Mouse (Mus musculus) forebrain, embryonic 16.5 days (tissue): ENCODE measurements around the gene Thrb. TPM values are rescaled to one million over a fixed set of nuclear protein-coding genes. Genes with fewer than 3 reads are reported as not detected.

Experiments
- ATAC-seq: fragments of 200-750 bp; cut with Nextera tagmentation; 2 replicates; pipeline ENCODE4 v1.8.0; 2017; ENCODE audit warnings: mild to moderate bottlenecking, moderate library complexity
- H3K27ac ChIP-seq: fragments of 300-500 bp; sonication (generic); 2 replicates; pipeline ENCODE4 v1.5.1; 2014; ENCODE audit warnings: low read length, control low read depth
- H3K27me3 ChIP-seq: fragments of 300-500 bp; sonication (generic); replicated peaks from 2 replicates; pipeline ENCODE4 v1.6.1; 2014; ENCODE audit warnings: low read length; ENCODE audit not compliant: control insufficient read depth, insufficient read depth
- H3K36me3 ChIP-seq: fragments of 300-500 bp; sonication (generic); 2 replicates; pipeline ENCODE4 v1.6.1; 2014; ENCODE audit not compliant: control insufficient read depth, insufficient read depth
- H3K4me1 ChIP-seq: fragments of 300-500 bp; sonication (generic); replicated peaks from 2 replicates; pipeline ENCODE4 v1.6.1; 2014; ENCODE audit warnings: low read length; ENCODE audit not compliant: control insufficient read depth, insufficient read depth
- H3K4me2 ChIP-seq: fragments of 300-500 bp; sonication (generic); 2 replicates; pipeline ENCODE4 v1.6.1; 2014; ENCODE audit warnings: mild to moderate bottlenecking, low read length, control low read depth
- H3K4me3 ChIP-seq: fragments of 300-500 bp; sonication (generic); replicated peaks from 2 replicates; pipeline ENCODE4 v1.5.1; 2014; ENCODE audit warnings: mild to moderate bottlenecking, low read length, control low read depth
- H3K9ac ChIP-seq: fragments of 300-500 bp; sonication (generic); replicated peaks from 2 replicates; pipeline ENCODE4 v1.6.1; 2014; ENCODE audit warnings: low read depth, low read length, control low read depth
- H3K9me3 ChIP-seq: fragments of 300-500 bp; sonication (generic); 2 replicates; pipeline ENCODE4 v1.6.1; 2016; ENCODE audit warnings: low read length; ENCODE audit not compliant: control insufficient read depth
- WGBS: fragments of 180-500 bp; shearing (Covaris S2); extraction: QIAGEN DNeasy Blood & Tissue Kit; methylation state at CpG from one replicate; pipeline ENCODE4 v1.1.7; 2014; 5-methylcytosine and 5-hydroxymethylcytosine counted together
- polyA plus RNA-seq: library from polyadenylated mRNA; unstranded; fragments of >200 nt; fragmentation: Nextera tagmentation; extraction: Ambion mirVana; gene quantifications from 2 replicates; pipeline ENCODE4 v1.2.1, GENCODE M21; 2015

Thrb gene
- polyA plus RNA-seq, 1 experiment from 2014 or later = 1.6 TPM

DNA sequence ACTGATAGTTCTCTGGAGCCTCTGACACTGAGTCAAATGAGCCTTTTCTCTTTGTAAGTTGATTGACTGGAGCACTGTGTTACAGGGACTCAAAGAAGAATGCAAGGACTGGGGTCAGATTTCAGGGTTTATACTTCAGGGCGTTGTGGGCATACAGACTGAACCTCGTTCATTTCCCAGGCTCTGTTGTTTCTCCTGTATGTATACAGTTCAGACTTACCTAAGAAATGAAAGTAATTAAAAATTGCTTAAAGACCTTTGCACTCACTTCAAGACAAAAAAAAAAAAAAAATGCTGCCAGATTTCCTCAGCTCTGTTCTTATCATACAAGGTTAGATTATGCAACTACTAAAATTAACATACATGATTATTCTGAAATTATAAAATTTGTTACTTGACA is 126.2 kb downstream of the Thrb start:
- Histone ChIP-seq H3K4me3 (no peak overlapping the region), H3K36me3 (no peaks in the 10 kb centered on the region), H3K27ac (no peak overlapping the region), H3K9ac (no peak overlapping the region), H3K4me2 (no peak overlapping the region), H3K27me3 (no peaks in the 10 kb centered on the region), H3K9me3 (no peaks in the 10 kb centered on the region), H3K4me1 (no peaks in the 10 kb centered on the region)
- WGBS = 10% methylated on average over 2 of the region's 2 CpGs
- no peak for ATAC-seq

DNA sequence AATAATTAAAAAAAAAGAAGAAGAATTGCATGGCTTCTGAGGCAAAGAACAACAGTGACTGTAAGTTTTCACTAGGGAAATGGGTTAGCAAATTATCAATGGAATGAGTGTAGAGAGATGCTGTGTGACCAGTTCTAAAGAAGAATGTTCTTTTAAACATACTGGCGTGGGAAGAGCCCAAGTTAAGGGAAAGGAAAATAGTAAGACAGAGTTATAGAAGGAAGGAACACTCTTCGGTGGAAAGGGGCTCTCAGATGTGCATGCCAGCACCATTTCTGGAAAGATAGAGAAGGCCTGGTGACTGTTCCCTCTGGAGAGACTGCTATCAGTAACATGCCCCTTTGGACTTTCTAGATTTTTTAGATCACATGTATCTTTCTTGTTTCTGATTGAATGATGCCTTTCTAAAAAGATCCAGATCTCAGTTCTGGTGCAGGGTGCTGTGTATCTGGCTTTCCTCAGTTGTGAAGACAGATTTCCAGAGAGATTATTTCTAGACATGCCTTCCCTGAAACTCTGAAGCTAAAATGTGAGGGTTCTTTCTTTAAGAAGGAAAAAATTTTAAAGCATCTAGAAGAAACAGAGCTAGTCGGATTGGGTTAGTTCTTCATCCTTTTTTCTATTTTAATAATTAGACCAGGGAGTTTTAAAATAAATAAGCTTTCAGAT is 144.0 kb downstream of the Thrb start:
- H3K27me3 ChIP-seq = no peaks in the 10 kb centered on the region
- no peak for ATAC-seq
- H3K27ac ChIP-seq = no peak overlapping the region
- no peak overlapping the region for H3K4me2 ChIP-seq
- H3K36me3 ChIP-seq = no peaks in the 10 kb centered on the region
- no peaks in the 10 kb centered on the region for H3K9me3 ChIP-seq
- no peak overlapping the region for H3K9ac ChIP-seq
- WGBS = 91% methylated on average over 3 of the region's 3 CpGs
- H3K4me3 ChIP-seq = no peak overlapping the region
- H3K4me1 ChIP-seq = no peaks in the 10 kb centered on the region

GRCm38 (mm10) chr14:17811051-17811450 is 151.0 kb downstream of the Thrb start:
- ATAC-seq = no peak
- Histone ChIP-seq H3K4me1 (no peaks in the 10 kb centered on the region), H3K36me3 (no peaks in the 10 kb centered on the region), H3K27ac (no peak overlapping the region), H3K9ac (no peak overlapping the region), H3K4me2 (no peak overlapping the region), H3K9me3 (no peaks in the 10 kb centered on the region), H3K4me3 (no peak overlapping the region), H3K27me3 (no peaks in the 10 kb centered on the region)
- WGBS = 59% methylated on average over 4 of the region's 4 CpGs

DNA sequence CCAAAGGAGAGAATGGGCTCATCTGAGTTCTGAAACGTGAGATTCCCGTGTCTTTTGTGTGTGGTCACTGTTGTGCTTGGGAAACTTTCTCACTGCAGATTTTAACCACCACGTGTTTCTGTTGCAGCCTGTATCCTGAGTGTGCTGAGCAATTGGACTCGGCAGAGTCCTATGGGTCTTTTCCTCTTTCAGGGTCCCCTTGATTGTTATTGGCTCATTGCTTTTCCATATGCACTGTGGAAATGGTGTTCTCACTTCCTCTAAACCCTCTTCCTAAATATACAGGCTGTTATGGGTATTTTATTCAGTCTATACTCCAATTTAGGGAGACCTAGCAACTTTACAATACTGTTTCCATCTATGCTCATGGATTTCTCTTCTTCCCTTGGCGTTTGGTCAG is 152.4 kb downstream of the Thrb start:
- Histone ChIP-seq H3K27ac (no peak overlapping the region), H3K4me3 (no peak overlapping the region), H3K4me1 (no peaks in the 10 kb centered on the region), H3K36me3 (no peaks in the 10 kb centered on the region), H3K4me2 (no peak overlapping the region), H3K9me3 (no peaks in the 10 kb centered on the region), H3K27me3 (no peaks in the 10 kb centered on the region), H3K9ac (no peak overlapping the region)
- ATAC-seq = no peak
- 82% methylated on average over 5 of the region's 5 CpGs for WGBS

GRCm38 (mm10) chr14:17815103-17815502 is 155.0 kb downstream of the Thrb start:
- WGBS = 59% methylated on average over 2 of the region's 2 CpGs
- no peak for ATAC-seq

DNA sequence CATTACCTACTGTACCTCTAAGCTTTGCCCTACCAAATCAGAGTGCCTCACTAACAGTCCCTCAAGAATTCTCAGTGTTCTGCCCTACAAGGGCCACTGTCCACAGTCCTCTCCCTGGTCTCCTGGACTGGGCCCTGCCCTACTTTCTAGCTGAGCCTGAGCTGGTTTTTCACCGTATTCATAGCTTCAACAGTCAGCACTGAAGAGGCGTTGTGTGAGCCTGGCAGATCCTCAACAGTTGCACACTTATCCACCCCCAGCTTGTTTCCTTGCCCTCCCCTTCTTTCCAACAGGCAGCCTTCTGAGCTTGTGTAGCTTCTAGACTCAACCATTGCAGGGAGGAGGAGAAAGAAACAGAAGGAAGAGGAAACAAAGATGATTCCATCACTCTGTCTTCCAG is 158.0 kb downstream of the Thrb start:
- no peaks in the 10 kb centered on the region for H3K4me1 ChIP-seq
- no peak overlapping the region for H3K27ac ChIP-seq
- H3K9ac ChIP-seq = no peak overlapping the region
- no peak overlapping the region for H3K4me2 ChIP-seq
- H3K36me3 ChIP-seq = no peaks in the 10 kb centered on the region
- ATAC-seq = no peak
- H3K9me3 ChIP-seq = no peaks in the 10 kb centered on the region
- H3K4me3 ChIP-seq = no peak overlapping the region
- H3K27me3 ChIP-seq = no peaks in the 10 kb centered on the region
- WGBS = 94% methylated on average over 2 of the region's 2 CpGs

More at GRCm38 (mm10) chr14:17815103-17815502, 155.0 kb downstream of the Thrb start:
- Histone ChIP-seq H3K9me3 (no peaks in the 10 kb centered on the region), H3K4me3 (no peak overlapping the region), H3K4me2 (no peak overlapping the region), H3K27me3 (no peaks in the 10 kb centered on the region), H3K4me1 (no peaks in the 10 kb centered on the region), H3K27ac (no peak overlapping the region), H3K9ac (no peak overlapping the region), H3K36me3 (no peaks in the 10 kb centered on the region)

- Histone ChIP-seq H3K9me3 (no peaks in the 10 kb centered on the region), H3K27me3 (no peaks in the 10 kb centered on the region), H3K4me3 (no peak overlapping the region), H3K4me1 (no peaks in the 10 kb centered on the region), H3K27ac (no peak overlapping the region), H3K4me2 (no peak overlapping the region), H3K9ac (no peak overlapping the region), H3K36me3 (no peaks in the 10 kb centered on the region)
- WGBS = 83% methylated on average over 7 of the region's 7 CpGs
- no peak for ATAC-seq
Observed at GRCm38 (mm10) chr14:17822754-17823153, 162.7 kb downstream of the Thrb start.

DNA sequence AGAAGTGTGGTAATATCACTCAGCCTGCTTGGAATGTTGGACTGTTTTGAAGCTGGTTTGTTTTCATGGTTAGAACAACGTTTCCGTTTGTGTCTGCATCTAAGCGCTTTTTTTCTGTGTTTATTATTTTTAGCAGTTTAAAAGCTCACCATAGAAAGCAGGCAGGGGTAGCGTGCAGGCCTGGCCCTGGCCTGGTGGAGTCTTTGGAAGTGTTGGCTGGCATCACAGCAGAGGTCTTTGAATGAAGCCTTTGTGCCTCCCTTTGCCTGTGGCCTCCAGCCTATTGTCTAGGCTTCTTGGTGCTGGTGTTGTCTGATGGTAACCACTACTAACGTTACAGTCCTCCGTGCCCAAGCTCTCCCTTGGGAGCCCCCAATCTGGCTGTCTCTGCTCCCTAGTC is 167.3 kb downstream of the Thrb start:
- no peak overlapping the region for H3K4me2 ChIP-seq
- no peak overlapping the region for H3K4me3 ChIP-seq
- H3K4me1 ChIP-seq = no peaks in the 10 kb centered on the region
- no peaks in the 10 kb centered on the region for H3K36me3 ChIP-seq
- no peaks in the 10 kb centered on the region for H3K27me3 ChIP-seq
- H3K9me3 ChIP-seq = no peaks in the 10 kb centered on the region
- WGBS = 38% methylated on average over 6 of the region's 6 CpGs
- no peak overlapping the region for H3K9ac ChIP-seq
- no peak for ATAC-seq
- H3K27ac ChIP-seq = no peak overlapping the region

- Histone ChIP-seq H3K27me3 (no peaks in the 10 kb centered on the region), H3K4me2 (no peak overlapping the region), H3K27ac (no peak overlapping the region), H3K36me3 (no peaks in the 10 kb centered on the region), H3K9ac (no peak overlapping the region), H3K9me3 (no peaks in the 10 kb centered on the region), H3K4me3 (no peak overlapping the region), H3K4me1 (no peaks in the 10 kb centered on the region)
- WGBS = 27% methylated on average over 1 of the region's 1 CpGs
- ATAC-seq = no peak
Observed at GRCm38 (mm10) chr14:17835738-17836137, 175.7 kb downstream of the Thrb start.

DNA sequence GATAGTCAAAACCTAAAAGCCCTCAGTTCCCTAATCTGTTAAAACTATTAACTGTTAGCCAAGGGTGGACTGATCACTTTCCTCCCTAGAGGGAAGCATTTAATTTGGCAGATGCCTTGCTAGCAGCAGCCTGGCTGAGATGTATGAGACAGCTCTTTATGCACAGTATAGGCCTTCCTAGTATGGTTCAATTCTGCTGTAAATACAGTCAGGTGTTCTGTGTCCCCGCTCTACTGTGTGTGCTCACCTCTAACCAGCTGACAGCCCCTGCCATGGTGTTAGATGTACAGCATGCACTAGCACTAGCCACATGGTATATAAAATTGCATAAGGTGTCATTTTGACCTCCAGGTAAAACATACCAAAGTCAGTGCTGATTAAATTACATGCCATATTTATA is 176.7 kb downstream of the Thrb start:
- no peaks in the 10 kb centered on the region for H3K27me3 ChIP-seq
- no peak overlapping the region for H3K9ac ChIP-seq
- no peaks in the 10 kb centered on the region for H3K9me3 ChIP-seq
- WGBS = 100% methylated on average over 1 of the region's 1 CpGs
- no peak overlapping the region for H3K4me3 ChIP-seq
- H3K4me2 ChIP-seq = no peak overlapping the region
- H3K27ac ChIP-seq = no peak overlapping the region
- H3K4me1 ChIP-seq = no peaks in the 10 kb centered on the region
- ATAC-seq = no peak
- no peaks in the 10 kb centered on the region for H3K36me3 ChIP-seq
